Mouse (Mus musculus): ENCODE results near the gene Cep83. TPM values are rescaled to one million over a fixed set of nuclear protein-coding genes. Genes with fewer than 3 reads are reported as not detected.
"Not testable (repeated sequence)": the region's sequence is repeated elsewhere in the genome, so short reads cannot be mapped to it uniquely, and the experiment has no call there.

The Cep83 gene
- polyA plus RNA-seq, 1 experiment, result 31.2 TPM

GRCm38 (mm10) chr10:94705643-94706258 is 17.3 kb downstream of the Cep83 start:
- 0 out of 2 replicates have a peak, but pooled peaks cover 2% of the 10 kb centered on the region for H3K4me1 ChIP-seq (ENCODE audit: control insufficient read depth, insufficient read depth, low read length)
- H3K27ac ChIP-seq (ENCODE audit: insufficient read depth, low read length), result no peak overlapping the region
- H3K4me3 ChIP-seq (ENCODE audit: insufficient read depth, low read length), result no peak overlapping the region
- TF ChIP-seq POLR2A (IDR thresholded peaks at IDR 0.05; ENCODE audit: low read depth, low read length) (no peak), CTCF (IDR thresholded peaks at IDR 0.05; ENCODE audit: borderline replicate concordance, insufficient read depth, low read length) (no peak)

- H3K27ac ChIP-seq (ENCODE audit: insufficient read depth, low read length), result no peak overlapping the region
- TF ChIP-seq POLR2A (IDR thresholded peaks at IDR 0.05; ENCODE audit: low read depth, low read length) (no peak), CTCF (IDR thresholded peaks at IDR 0.05; ENCODE audit: borderline replicate concordance, insufficient read depth, low read length) (no peak)
- H3K4me3 ChIP-seq (ENCODE audit: insufficient read depth, low read length), result no peak overlapping the region
- 0 out of 2 replicates have a peak, but pooled peaks cover 2% of the 10 kb centered on the region for H3K4me1 ChIP-seq (ENCODE audit: control insufficient read depth, insufficient read depth, low read length)
Observed at GRCm38 (mm10) chr10:94706695-94707094, 18.2 kb downstream of the Cep83 start.

- H3K4me3 ChIP-seq (ENCODE audit: insufficient read depth, low read length), result no peak overlapping the region
- 0 out of 2 replicates have a peak, but pooled peaks cover 2% of the 10 kb centered on the region for H3K4me1 ChIP-seq (ENCODE audit: control insufficient read depth, insufficient read depth, low read length)
- no peak for TF ChIP-seq POLR2A (IDR thresholded peaks at IDR 0.05; ENCODE audit: low read depth, low read length)
- peak overlapping the region; percentile 26; the same call in 1 of the 2 replicates for H3K27ac ChIP-seq (ENCODE audit: insufficient read depth, low read length)
Observed at GRCm38 (mm10) chr10:94709622-94710319, 21.3 kb downstream of the Cep83 start.

- no peak for TF ChIP-seq POLR2A (IDR thresholded peaks at IDR 0.05; ENCODE audit: low read depth, low read length)
- no peak for TF ChIP-seq CTCF (IDR thresholded peaks at IDR 0.05; ENCODE audit: borderline replicate concordance, insufficient read depth, low read length)
- peak overlapping the region; percentile 26; the same call in 1 of the 2 replicates for H3K27ac ChIP-seq (ENCODE audit: insufficient read depth, low read length)
- H3K4me3 ChIP-seq (ENCODE audit: insufficient read depth, low read length), result no peak overlapping the region
- H3K4me1 ChIP-seq (ENCODE audit: control insufficient read depth, insufficient read depth, low read length), result 0 out of 2 replicates have a peak, but pooled peaks cover 2% of the 10 kb centered on the region
Observed at GRCm38 (mm10) chr10:94710320-94710695, 21.9 kb downstream of the Cep83 start.

- Histone ChIP-seq H3K27ac (ENCODE audit: insufficient read depth, low read length) (no peak overlapping the region), H3K4me3 (ENCODE audit: insufficient read depth, low read length) (no peak overlapping the region), H3K4me1 (ENCODE audit: control insufficient read depth, insufficient read depth, low read length) (no peaks in the 10 kb centered on the region)
- no peak for TF ChIP-seq CTCF (IDR thresholded peaks at IDR 0.05; ENCODE audit: borderline replicate concordance, insufficient read depth, low read length)
- TF ChIP-seq POLR2A (IDR thresholded peaks at IDR 0.05; ENCODE audit: low read depth, low read length), result no peak
Observed at GRCm38 (mm10) chr10:94720300-94720699, 31.8 kb downstream of the Cep83 start.

- H3K27ac ChIP-seq (ENCODE audit: insufficient read depth, low read length); H3K4me1 ChIP-seq (ENCODE audit: control insufficient read depth, insufficient read depth, low read length); H3K4me3 ChIP-seq (ENCODE audit: insufficient read depth, low read length): not testable (repeated sequence)
Observed at GRCm38 (mm10) chr10:94728053-94728452, 39.6 kb downstream of the Cep83 start.

- TF ChIP-seq CTCF (IDR thresholded peaks at IDR 0.05; ENCODE audit: borderline replicate concordance, insufficient read depth, low read length) (no peak), POLR2A (IDR thresholded peaks at IDR 0.05; ENCODE audit: low read depth, low read length) (no peak)
- no peak overlapping the region for H3K4me3 ChIP-seq (ENCODE audit: insufficient read depth, low read length)
- peaks cover 2% of the 10 kb centered on the region; the same call in 1 of the 2 replicates for H3K4me1 ChIP-seq (ENCODE audit: control insufficient read depth, insufficient read depth, low read length)
- no peak overlapping the region for H3K27ac ChIP-seq (ENCODE audit: insufficient read depth, low read length)
Observed at GRCm38 (mm10) chr10:94730445-94730844, 42.0 kb downstream of the Cep83 start.

- Histone ChIP-seq H3K4me3 (ENCODE audit: insufficient read depth, low read length) (no peak overlapping the region), H3K4me1 (ENCODE audit: control insufficient read depth, insufficient read depth, low read length) (peaks cover 2% of the 10 kb centered on the region; the same call in 1 of the 2 replicates), H3K27ac (ENCODE audit: insufficient read depth, low read length) (no peak overlapping the region)
- TF ChIP-seq CTCF (IDR thresholded peaks at IDR 0.05; ENCODE audit: borderline replicate concordance, insufficient read depth, low read length) (no peak), POLR2A (IDR thresholded peaks at IDR 0.05; ENCODE audit: low read depth, low read length) (no peak)
Observed at GRCm38 (mm10) chr10:94734829-94735228, 46.4 kb downstream of the Cep83 start.

GRCm38 (mm10) chr10:94740221-94740620 is 51.8 kb downstream of the Cep83 start:
- TF ChIP-seq CTCF (IDR thresholded peaks at IDR 0.05; ENCODE audit: borderline replicate concordance, insufficient read depth, low read length) (no peak), POLR2A (IDR thresholded peaks at IDR 0.05; ENCODE audit: low read depth, low read length) (no peak)
- H3K4me3 ChIP-seq (ENCODE audit: insufficient read depth, low read length), result no peak overlapping the region
- no peaks in the 10 kb centered on the region for H3K4me1 ChIP-seq (ENCODE audit: control insufficient read depth, insufficient read depth, low read length)
- no peak overlapping the region for H3K27ac ChIP-seq (ENCODE audit: insufficient read depth, low read length)

- no peak for TF ChIP-seq POLR2A (IDR thresholded peaks at IDR 0.05; ENCODE audit: low read depth, low read length)
- TF ChIP-seq CTCF (IDR thresholded peaks at IDR 0.05; ENCODE audit: borderline replicate concordance, insufficient read depth, low read length), result no peak
- H3K4me3 ChIP-seq (ENCODE audit: insufficient read depth, low read length), result no peak overlapping the region
- no peaks in the 10 kb centered on the region for H3K4me1 ChIP-seq (ENCODE audit: control insufficient read depth, insufficient read depth, low read length)
Observed at GRCm38 (mm10) chr10:94741459-94741858, 53.0 kb downstream of the Cep83 start.

More at GRCm38 (mm10) chr10:94741459-94741858, 53.0 kb downstream of the Cep83 start:
- no peak overlapping the region for H3K27ac ChIP-seq (ENCODE audit: insufficient read depth, low read length)
